Mouse (Mus musculus) midbrain, embryonic 15.5 days (tissue): ENCODE data around the gene Dnajc9. TPM values are rescaled to one million over a fixed set of nuclear protein-coding genes. Genes with fewer than 3 reads are reported as not detected.
A peak's percentile ranks its signal among the peaks of the same experiment; 100 is the strongest.

ENCODE experiments used
- ATAC-seq: fragments of 200-750 bp; cut with Nextera tagmentation; replicated peaks from 2 replicates; pipeline ENCODE4 v1.8.0; 2017; ENCODE audit warnings: moderate TSS enrichment
- H3K27ac ChIP-seq: fragments of 300-500 bp; sonication (generic); 2 replicates; pipeline ENCODE4 v1.5.1; 2015; ENCODE audit warnings: mild to moderate bottlenecking, inconsistent platforms
- H3K27me3 ChIP-seq: fragments of 300-500 bp; sonication (generic); replicated peaks from 2 replicates; pipeline ENCODE4 v1.6.1; 2015; ENCODE audit warnings: inconsistent platforms
- H3K36me3 ChIP-seq: fragments of 300-500 bp; sonication (generic); replicated peaks from 2 replicates; pipeline ENCODE4 v1.6.1; 2015; ENCODE audit warnings: inconsistent platforms
- H3K4me1 ChIP-seq: fragments of 300-500 bp; sonication (generic); 2 replicates; pipeline ENCODE4 v1.6.1; 2015; ENCODE audit warnings: inconsistent platforms
- H3K4me2 ChIP-seq: fragments of 300-500 bp; sonication (generic); 2 replicates; pipeline ENCODE4 v1.6.1; 2015; ENCODE audit warnings: inconsistent platforms, mild to moderate bottlenecking, moderate library complexity
- H3K4me3 ChIP-seq: fragments of 300-500 bp; sonication (generic); 2 replicates; pipeline ENCODE4 v1.5.1; 2015; ENCODE audit warnings: mild to moderate bottlenecking, inconsistent platforms
- H3K9ac ChIP-seq: fragments of 300-500 bp; sonication (generic); 2 replicates; pipeline ENCODE4 v1.6.1; 2015; ENCODE audit warnings: mild to moderate bottlenecking, inconsistent platforms
- H3K9me3 ChIP-seq: fragments of 300-500 bp; sonication (generic); 2 replicates; pipeline ENCODE4 v1.6.1; 2016; ENCODE audit warnings: inconsistent platforms
- WGBS: fragments of 180-500 bp; shearing (Covaris S2); methylation state at CpG from one replicate; pipeline ENCODE4 v1.1.7; 2015; ENCODE audit warnings: mixed read lengths; 5-methylcytosine and 5-hydroxymethylcytosine counted together
- polyA plus RNA-seq: library from polyadenylated mRNA; unstranded; fragments of >200 nt; fragmentation: Nextera tagmentation; extraction: Ambion mirVana; gene quantifications from 2 replicates; pipeline ENCODE4 v1.2.1, GENCODE M21; 2015

Dnajc9 gene
- polyA plus RNA-seq, 1 experiment from 2014 or later = 130 TPM

DNA sequence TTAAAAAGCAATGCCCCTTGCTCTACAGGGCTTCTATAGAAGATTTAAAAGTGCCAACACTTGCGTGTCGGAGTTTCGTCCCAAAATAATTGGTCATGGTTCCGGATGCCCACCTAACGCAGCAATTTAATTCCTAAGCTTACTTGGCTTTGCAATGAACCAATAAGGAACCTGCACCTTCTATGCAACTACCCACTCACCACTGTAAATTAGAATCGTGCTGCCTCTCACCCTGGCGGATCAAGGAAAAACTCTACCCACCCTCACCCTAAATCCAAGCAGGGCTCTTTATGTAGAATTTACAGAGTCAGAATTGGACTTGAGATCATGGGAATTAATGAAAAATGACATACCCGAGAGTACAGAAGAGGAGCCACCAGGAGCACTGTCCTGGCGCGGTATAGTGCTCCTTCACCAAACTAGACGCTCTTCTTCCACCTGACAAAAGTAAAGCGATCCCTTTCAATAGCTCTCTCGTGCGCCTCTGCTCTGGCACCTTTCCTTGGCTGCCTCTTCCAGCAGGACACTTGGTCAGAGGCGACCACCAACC, 41.2 kb downstream of the Dnajc9 start:
- Histone ChIP-seq H3K36me3 (peaks cover 4% of the 10 kb centered on the region; the same call in 1 of the 2 replicates), H3K9ac (peak overlapping the region; percentile 78), H3K27me3 (no peaks in the 10 kb centered on the region), H3K4me2 (peak overlapping the region; percentile 81), H3K4me3 (peak overlapping the region; percentile 97), H3K9me3 (no peaks in the 10 kb centered on the region), H3K27ac (peak overlapping the region; percentile 96), H3K4me1 (peaks cover 35% of the 10 kb centered on the region)
- WGBS = 5% methylated on average over 15 of the region's 15 CpGs
- peak; percentile 58 for ATAC-seq

DNA sequence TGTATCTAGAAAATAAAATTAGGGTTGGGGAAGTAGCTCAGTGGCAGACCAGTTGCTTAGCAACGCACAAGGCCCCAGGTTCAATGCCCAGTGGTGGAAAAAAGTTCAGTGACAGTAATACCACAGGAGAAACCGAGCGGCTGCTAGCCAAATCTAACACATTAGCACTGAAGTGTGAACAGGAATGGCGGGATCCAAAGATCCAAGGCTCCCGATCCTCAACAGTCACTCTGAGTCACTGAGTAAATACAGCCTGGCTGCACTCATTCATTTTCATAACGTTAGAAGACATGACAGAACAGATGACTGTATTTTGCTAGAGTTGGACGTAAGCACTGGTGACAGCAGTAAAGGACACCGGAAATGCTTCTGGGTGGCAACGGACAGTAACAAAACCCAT, 42.8 kb downstream of the Dnajc9 start:
- Histone ChIP-seq H3K9me3 (no peaks in the 10 kb centered on the region), H3K27me3 (no peaks in the 10 kb centered on the region), H3K4me1 (peaks cover 35% of the 10 kb centered on the region), H3K4me2 (no peak overlapping the region), H3K27ac (no peak overlapping the region), H3K4me3 (no peak overlapping the region), H3K36me3 (no peaks in the 10 kb centered on the region; the same call in 1 of the 2 replicates), H3K9ac (no peak overlapping the region)
- WGBS = 90% methylated on average over 9 of the region's 9 CpGs
- ATAC-seq = no peak

DNA sequence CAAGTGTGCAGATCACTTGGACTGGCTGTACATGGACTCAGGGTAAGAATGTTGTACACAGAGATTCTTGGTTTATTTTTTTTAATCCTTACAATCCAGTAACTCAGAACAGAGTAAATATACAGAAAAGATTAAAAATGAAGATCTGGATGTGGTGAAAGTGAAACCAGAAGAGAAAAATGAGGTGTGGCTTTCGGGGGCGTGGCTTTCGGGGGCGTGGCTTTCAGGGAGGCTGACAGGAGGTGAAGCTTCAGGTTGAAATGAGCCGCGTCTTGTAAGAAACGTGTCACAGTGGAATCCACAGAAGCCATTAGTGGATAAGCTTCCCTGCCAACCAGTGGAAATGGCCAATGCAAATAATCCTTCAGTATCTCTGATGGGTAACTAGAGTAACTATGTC, 47.8 kb downstream of the Dnajc9 start:
- ATAC-seq = no peak
- no peak overlapping the region for H3K4me3 ChIP-seq
- H3K9me3 ChIP-seq = no peaks in the 10 kb centered on the region
- WGBS = 84% methylated on average over 7 of the region's 7 CpGs
- H3K36me3 ChIP-seq = peaks cover 15% of the 10 kb centered on the region; the same call in 1 of the 2 replicates
- peaks cover 9% of the 10 kb centered on the region for H3K4me1 ChIP-seq
- H3K9ac ChIP-seq = no peak overlapping the region
- no peak overlapping the region for H3K27ac ChIP-seq
- H3K27me3 ChIP-seq = no peaks in the 10 kb centered on the region
- H3K4me2 ChIP-seq = no peak overlapping the region

DNA sequence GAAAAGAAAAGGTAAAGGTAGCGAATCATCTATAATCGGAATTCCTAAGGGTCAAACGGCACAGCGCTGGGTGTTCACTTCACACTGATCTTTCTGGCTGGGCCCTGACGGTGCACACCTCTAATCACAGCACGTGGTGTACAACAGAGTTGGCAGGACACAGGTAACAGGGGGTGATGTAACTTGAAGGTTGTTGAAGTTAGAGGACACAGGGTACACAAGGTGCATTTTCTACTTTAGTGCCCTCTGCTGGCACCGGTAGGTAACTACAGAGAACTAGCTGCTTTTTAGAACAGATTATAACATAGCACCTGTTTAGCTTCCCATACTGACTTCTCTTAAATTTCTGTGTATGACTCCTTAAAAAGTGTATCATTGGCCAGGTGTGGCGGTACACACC, 48.6 kb downstream of the Dnajc9 start:
- H3K27ac ChIP-seq = no peak overlapping the region
- ATAC-seq = no peak
- peaks cover 1% of the 10 kb centered on the region; the same call in 1 of the 2 replicates for H3K4me1 ChIP-seq
- no peaks in the 10 kb centered on the region for H3K9me3 ChIP-seq
- H3K27me3 ChIP-seq = no peaks in the 10 kb centered on the region
- H3K36me3 ChIP-seq = peaks cover 17% of the 10 kb centered on the region; the same call in 1 of the 2 replicates
- H3K4me2 ChIP-seq = no peak overlapping the region
- WGBS = 85% methylated on average over 8 of the region's 8 CpGs
- no peak overlapping the region for H3K4me3 ChIP-seq
- H3K9ac ChIP-seq = no peak overlapping the region

DNA sequence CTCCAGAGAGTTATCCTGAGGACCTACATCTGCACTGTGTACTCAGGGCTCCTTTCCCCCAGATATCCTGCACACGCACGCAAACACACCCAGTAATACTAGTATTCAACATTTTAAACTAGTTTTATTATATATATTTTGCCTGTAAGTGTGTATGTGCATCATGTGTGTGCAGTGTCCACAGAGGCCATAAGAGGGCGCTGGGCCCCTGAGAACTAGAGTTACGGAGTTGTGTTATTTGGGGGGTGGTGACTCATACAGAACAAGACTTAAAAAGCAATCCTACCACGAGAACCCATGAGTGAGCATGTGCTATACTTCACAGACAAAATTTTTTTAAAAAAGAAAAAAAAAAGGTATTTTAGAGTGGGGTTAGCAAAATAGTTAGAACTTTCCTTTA, 49.3 kb downstream of the Dnajc9 start:
- no peaks in the 10 kb centered on the region for H3K4me1 ChIP-seq
- H3K4me3 ChIP-seq = no peak overlapping the region
- no peaks in the 10 kb centered on the region for H3K9me3 ChIP-seq
- H3K27ac ChIP-seq = no peak overlapping the region
- ATAC-seq = no peak
- H3K4me2 ChIP-seq = no peak overlapping the region
- H3K36me3 ChIP-seq = peaks cover 19% of the 10 kb centered on the region; the same call in 1 of the 2 replicates
- WGBS = 97% methylated on average over 5 of the region's 5 CpGs
- H3K9ac ChIP-seq = no peak overlapping the region
- H3K27me3 ChIP-seq = no peaks in the 10 kb centered on the region

Other genes with a start within 250 kb of the Dnajc9 start
- gene Kcnk5, start 207.1 kb downstream of the Dnajc9 start, polyA plus RNA-seq = 1.1 and 1.3 TPM in 2 replicates
- 0.17 TPM in 1 of 2 replicates, not detected in the other for gene Kcnk16, start 119.7 kb downstream of the Dnajc9 start, polyA plus RNA-seq
- gene Nudt13, start 94.2 kb downstream of the Dnajc9 start, polyA plus RNA-seq = 16.7 and 18.5 TPM in 2 replicates
- 49.2 and 54.3 TPM in 2 replicates for gene Ecd, start 40.8 kb downstream of the Dnajc9 start, polyA plus RNA-seq
- gene Fam149b, start 40.7 kb downstream of the Dnajc9 start, polyA plus RNA-seq = 47.3 and 48.4 TPM in 2 replicates
- 57.0 and 60.5 TPM in 2 replicates for gene Mrps16, start 4.7 kb upstream of the Dnajc9 start, polyA plus RNA-seq
- 0.72 and 1.7 TPM in 2 replicates for gene Cfap70, start 63.3 kb upstream of the Dnajc9 start, polyA plus RNA-seq
- 13.1 and 13.5 TPM in 2 replicates for gene Anxa7, start 91.2 kb upstream of the Dnajc9 start, polyA plus RNA-seq
- 0.39 and 0.40 TPM in 2 replicates for gene Mss51, start 108.0 kb upstream of the Dnajc9 start, polyA plus RNA-seq
- 89.3 and 95.9 TPM in 2 replicates for gene Ppp3cb, start 157.7 kb upstream of the Dnajc9 start, polyA plus RNA-seq